Comparison of ENCODE assay signal across 8 mouse cellular contexts in the genomic region with DNA sequence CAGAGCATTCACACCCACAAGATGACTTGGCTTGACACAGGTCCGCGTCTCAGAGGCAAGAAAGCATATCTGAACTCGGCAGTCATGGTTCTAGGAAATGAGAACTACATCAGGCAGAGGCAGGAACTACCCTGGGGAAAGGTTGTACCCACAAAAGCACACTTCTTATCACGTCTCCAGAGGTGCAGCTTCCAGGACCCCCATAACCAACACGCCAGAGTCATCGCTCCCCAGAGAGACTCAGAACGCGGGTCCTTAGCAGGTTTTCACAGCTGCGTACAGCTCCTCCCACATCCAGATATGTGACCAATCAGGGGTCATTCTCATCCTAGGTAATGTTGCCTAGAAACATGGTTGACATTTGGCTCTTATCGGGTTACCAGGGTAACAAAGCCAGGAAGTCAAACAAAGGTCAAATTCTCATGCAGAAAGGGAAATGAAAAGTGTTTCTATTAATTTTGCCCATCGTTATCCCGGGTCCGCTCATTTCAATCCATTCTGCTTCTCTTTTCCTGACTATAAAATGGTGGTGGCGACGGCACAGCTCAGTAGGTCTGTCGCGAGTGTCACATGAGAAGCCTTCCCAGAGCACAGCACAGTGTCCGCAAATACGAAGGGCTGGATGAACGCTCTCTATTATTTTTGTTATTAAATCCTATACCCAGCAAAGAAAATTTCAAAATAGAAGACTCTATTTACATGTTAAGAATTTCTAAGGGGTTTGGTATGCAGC. TPM values are rescaled to one million over a fixed set of nuclear protein-coding genes. Genes with fewer than 3 reads are reported as not detected.
A peak's percentile ranks its signal among the peaks of the same experiment; 100 is the strongest.
DNase-seq lines count a peak whose midpoint lies in the region; ATAC-seq lines count a peak whose summit lies in the region.

No protein-coding gene starts in this region.

- no peaks in the 10 kb centered on the region for H3K9me3 ChIP-seq in heart, embryonic 10.5 days
- no peaks in the 10 kb centered on the region for H3K9me3 ChIP-seq in limb, embryonic 11.5 days (ENCODE audit: control insufficient read depth, low read length)
- H3K9me3 ChIP-seq in midbrain, embryonic 16.5 days (replicated peaks; ENCODE audit: control insufficient read depth, low read length, poor library complexity, severe bottlenecking): no peaks in the 10 kb centered on the region

- H3K4me2 ChIP-seq in limb, embryonic 11.5 days (ENCODE audit: low read depth, severe bottlenecking): peak overlapping the region; percentile 43
- H3K4me2 ChIP-seq in midbrain, embryonic 16.5 days (ENCODE audit: low read length): peak overlapping the region; percentile 66

- 25% methylated on average over 20 of the region's 20 CpGs for WGBS in heart, embryonic 10.5 days
- 28% methylated on average over 20 of the region's 20 CpGs for WGBS in limb, embryonic 11.5 days
- 21% methylated on average over 20 of the region's 20 CpGs for WGBS in midbrain, embryonic 16.5 days

- no peaks in the 10 kb centered on the region for H3K36me3 ChIP-seq in heart, embryonic 10.5 days
- no peaks in the 10 kb centered on the region for H3K36me3 ChIP-seq in limb, embryonic 11.5 days (ENCODE audit: control insufficient read depth, insufficient read depth, low read length)
- H3K36me3 ChIP-seq in midbrain, embryonic 16.5 days (ENCODE audit: control insufficient read depth, insufficient read depth, low read length): no peaks in the 10 kb centered on the region

- DNase-seq in ovary, adult 18-20 months (ENCODE audit: low spot score): peak; percentile 29
- DNase-seq in ovary, postnatal 14 days (ENCODE audit: low spot score): no peak
- peak; percentile 84 for DNase-seq in heart, embryonic 10.5 days (ENCODE audit: low spot score)
- peak; percentile 37 for DNase-seq in limb, embryonic 11.5 days (ENCODE audit: low spot score)
- DNase-seq in thymus, postnatal 14 days: no peak
- no peak for DNase-seq in urinary bladder, postnatal 14 days (ENCODE audit: low spot score)

- H3K4me3 ChIP-seq in heart, embryonic 10.5 days: peak overlapping the region; percentile 51
- 0 out of 2 replicates have a peak overlapping the region, but pooled peaks have one; percentile 5 for H3K4me3 ChIP-seq in limb, embryonic 11.5 days (ENCODE audit: low read depth, low read length)
- H3K4me3 ChIP-seq in midbrain, embryonic 16.5 days (ENCODE audit: low read depth, low read length): peak overlapping the region; percentile 42

- no peak overlapping the region for H3K9ac ChIP-seq in limb, embryonic 11.5 days (ENCODE audit: low read length)
- peak overlapping the region; percentile 35; the same call in 1 of the 2 replicates for H3K9ac ChIP-seq in midbrain, embryonic 16.5 days (ENCODE audit: low read depth, low read length)

- H3K27me3 ChIP-seq in heart, embryonic 10.5 days (ENCODE audit: insufficient read depth, poor library complexity, severe bottlenecking): 0 out of 2 replicates have a peak, but pooled peaks cover 5% of the 10 kb centered on the region
- H3K27me3 ChIP-seq in limb, embryonic 11.5 days (ENCODE audit: control insufficient read depth, insufficient read depth, low read length): peaks cover 13% of the 10 kb centered on the region
- H3K27me3 ChIP-seq in midbrain, embryonic 16.5 days (ENCODE audit: control insufficient read depth, insufficient read depth, low read depth, low read length): no peaks in the 10 kb centered on the region

- H3K27ac ChIP-seq in heart, embryonic 10.5 days: 0 out of 2 replicates have a peak overlapping the region, but pooled peaks have one; percentile 52
- H3K27ac ChIP-seq in limb, embryonic 11.5 days (replicated peaks; ENCODE audit: low read depth, low read length): no peak overlapping the region
- peak overlapping the region; percentile 55; the same call in 1 of the 2 replicates for H3K27ac ChIP-seq in midbrain, embryonic 16.5 days (ENCODE audit: low read length)

- ATAC-seq in common myeloid progenitor, adult 5-6 weeks (replicated peaks; ENCODE audit: low read depth, poor library complexity, severe bottlenecking): peak; percentile 92
- ATAC-seq in limb, embryonic 11.5 days (ENCODE audit: insufficient number of reproducible peaks, low FRiP score, low TSS enrichment, low read depth): no peak
- peak; percentile 92 for ATAC-seq in midbrain, embryonic 16.5 days

- peaks cover 10% of the 10 kb centered on the region; the same call in 1 of the 2 replicates for H3K4me1 ChIP-seq in heart, embryonic 10.5 days
- H3K4me1 ChIP-seq in limb, embryonic 11.5 days (ENCODE audit: control insufficient read depth, insufficient read depth, low read length): peaks cover 6% of the 10 kb centered on the region; the same call in 1 of the 2 replicates
- H3K4me1 ChIP-seq in midbrain, embryonic 16.5 days (ENCODE audit: control insufficient read depth, insufficient read depth, low read length): 0 out of 2 replicates have a peak, but pooled peaks cover 2% of the 10 kb centered on the region

RNA-seq across cellular contexts. Expression of a gene that starts 47.3 kb away (rescaled TPM):
- 243 and 265 TPM in 2 replicates for total RNA-seq in common myeloid progenitor, adult 5-6 weeks (2017)
- 112 and 123 TPM in 2 replicates for polyA plus RNA-seq in heart, embryonic 10.5 days (2016; fragmentation: Nextera tagmentation; extraction: Ambion mirVana)
- polyA plus RNA-seq in limb, embryonic 11.5 days (2014; fragmentation: Nextera tagmentation; extraction: Ambion mirVana): 132 and 139 TPM in 2 replicates
- 83.7 and 89.2 TPM in 2 replicates for polyA plus RNA-seq in midbrain, embryonic 16.5 days (2015; fragmentation: Nextera tagmentation; extraction: Ambion mirVana)

Comparison
In these comparisons a context has a peak if more than half of its experiments do, and no peak if none do; other contexts are left out.
1. DNase-seq: peak in ovary, adult 18-20 months (single experiment), heart, embryonic 10.5 days (single experiment) and limb, embryonic 11.5 days (single experiment); none in ovary, postnatal 14 days (single experiment), thymus, postnatal 14 days (single experiment) and urinary bladder, postnatal 14 days (single experiment).
2. Peak in every context shown above with its lines, with median percentiles within 50 percentile points of each other: H3K4me3 ChIP-seq.